Mouse (Mus musculus): ENCODE measurements around the gene Tcea2. TPM values are rescaled to one million over a fixed set of nuclear protein-coding genes. Genes with fewer than 3 reads are reported as not detected.
A peak's percentile ranks its signal among the peaks of the same experiment; 100 is the strongest.

Gene Tcea2
- polyA plus RNA-seq, 1 experiment = 4.4 TPM

GRCm38 (mm10) chr2:181695776-181696175, 15.7 kb downstream of the Tcea2 start:
- no peak overlapping the region for H3K4me3 ChIP-seq (ENCODE audit: insufficient read depth, low read length)
- no peak overlapping the region for H3K27ac ChIP-seq (ENCODE audit: insufficient read depth, low read depth, low read length)
- TF ChIP-seq POLR2A (IDR thresholded peaks at IDR 0.05; ENCODE audit: borderline replicate concordance, low read depth, low read length) (no peak), CTCF (IDR thresholded peaks at IDR 0.05; ENCODE audit: low read depth, low read length) (no peak)
- peaks cover 19% of the 10 kb centered on the region for H3K4me1 ChIP-seq (ENCODE audit: control insufficient read depth, insufficient read depth, low read length)

- Histone ChIP-seq H3K4me1 (ENCODE audit: control insufficient read depth, insufficient read depth, low read length) (peaks cover 9% of the 10 kb centered on the region), H3K4me3 (ENCODE audit: insufficient read depth, low read length) (no peak overlapping the region), H3K27ac (ENCODE audit: insufficient read depth, low read depth, low read length) (no peak overlapping the region)
- TF ChIP-seq CTCF (IDR thresholded peaks at IDR 0.05; ENCODE audit: low read depth, low read length) (no peak), POLR2A (IDR thresholded peaks at IDR 0.05; ENCODE audit: borderline replicate concordance, low read depth, low read length) (no peak)
Observed at GRCm38 (mm10) chr2:181696801-181697420, 16.8 kb downstream of the Tcea2 start.

GRCm38 (mm10) chr2:181698241-181698640, 18.1 kb downstream of the Tcea2 start, which contains the start of gene Lkaaear1:
Lkaaear1 (minus strand) TSS chr2:181698442.
- Histone ChIP-seq H3K27ac (ENCODE audit: insufficient read depth, low read depth, low read length) (no peak within 1 kb of the TSS), H3K4me3 (ENCODE audit: insufficient read depth, low read length) (no peak within 1 kb of the TSS), H3K4me1 (ENCODE audit: control insufficient read depth, insufficient read depth, low read length) (peaks cover 4% of the 10 kb centered on the region)
- TF ChIP-seq CTCF (IDR thresholded peaks at IDR 0.05; ENCODE audit: low read depth, low read length) (no peak), POLR2A (IDR thresholded peaks at IDR 0.05; ENCODE audit: borderline replicate concordance, low read depth, low read length) (no peak)

DNA sequence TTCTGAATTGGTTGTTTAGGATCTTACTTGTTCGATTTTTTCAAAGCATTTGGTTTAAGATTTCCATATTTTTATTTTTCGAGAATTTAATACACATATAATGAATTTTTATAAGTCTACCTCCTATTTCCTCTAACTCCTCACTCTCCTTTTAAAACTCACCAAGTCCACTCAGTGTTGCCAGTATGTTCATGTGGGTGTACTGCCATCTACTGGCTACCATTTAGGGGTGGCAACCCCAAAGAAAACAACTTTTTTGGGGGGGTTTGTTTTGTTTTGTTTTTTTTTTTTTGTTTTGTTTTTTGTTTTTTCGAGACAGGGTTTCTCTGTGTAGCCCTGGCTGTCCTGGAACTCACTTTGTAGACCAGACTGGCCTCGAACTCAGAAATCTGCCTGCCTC, 26.6 kb downstream of the Tcea2 start:
- Histone ChIP-seq H3K4me3 (ENCODE audit: insufficient read depth, low read length) (no peak overlapping the region), H3K4me1 (ENCODE audit: control insufficient read depth, insufficient read depth, low read length) (no peaks in the 10 kb centered on the region), H3K27ac (ENCODE audit: insufficient read depth, low read depth, low read length) (no peak overlapping the region)
- no peak for TF ChIP-seq CTCF (IDR thresholded peaks at IDR 0.05; ENCODE audit: low read depth, low read length)

DNA sequence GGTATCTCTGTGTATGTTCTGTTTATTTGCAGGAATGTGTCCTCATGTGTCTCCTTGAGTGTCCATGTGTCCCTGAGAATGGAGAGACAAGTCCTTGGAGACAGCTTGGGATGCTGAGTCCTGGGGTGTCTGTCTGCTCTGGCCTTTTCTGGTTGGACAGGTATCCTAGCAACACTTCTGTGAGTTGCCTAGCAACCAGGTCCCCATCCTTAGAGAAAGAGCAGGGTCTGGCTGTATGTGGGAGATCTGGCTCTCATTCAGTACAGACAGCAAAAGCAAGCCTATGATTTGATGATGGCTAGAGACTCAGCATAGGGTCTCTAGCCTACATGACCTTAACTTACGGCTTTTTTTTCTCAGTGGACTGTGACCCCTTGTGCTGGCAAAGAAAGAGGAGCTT, 33.6 kb downstream of the Tcea2 start:
- no peak overlapping the region for H3K27ac ChIP-seq (ENCODE audit: insufficient read depth, low read depth, low read length)
- TF ChIP-seq CTCF (IDR thresholded peaks at IDR 0.05; ENCODE audit: low read depth, low read length) = no peak
- TF ChIP-seq POLR2A (IDR thresholded peaks at IDR 0.05; ENCODE audit: borderline replicate concordance, low read depth, low read length) = no peak
- no peaks in the 10 kb centered on the region for H3K4me1 ChIP-seq (ENCODE audit: control insufficient read depth, insufficient read depth, low read length)
- no peak overlapping the region for H3K4me3 ChIP-seq (ENCODE audit: insufficient read depth, low read length)

DNA sequence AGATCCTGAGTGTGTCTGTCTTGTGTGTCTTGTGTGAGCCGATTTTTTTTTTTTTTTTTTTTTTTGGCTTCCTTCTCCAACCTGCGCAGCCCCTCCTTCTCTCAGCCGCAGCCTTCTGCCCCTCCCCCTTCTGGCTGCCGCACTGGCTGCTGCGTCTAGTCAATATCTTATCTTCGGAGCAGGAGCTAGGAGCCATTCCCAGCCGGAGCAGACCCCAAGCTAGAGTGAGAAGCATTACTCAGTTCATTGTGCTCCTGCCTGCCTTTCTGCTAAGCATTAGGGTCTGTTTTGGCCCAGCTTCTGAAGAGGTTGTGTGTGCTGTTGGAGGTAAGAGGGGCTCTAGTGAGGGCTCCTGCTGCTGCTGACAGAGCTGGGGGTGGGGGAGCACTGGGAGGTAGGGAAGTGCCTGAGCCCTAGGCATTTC, 34.8 kb downstream of the Tcea2 start, which contains the start of gene Oprl1:
TSS of gene Oprl1 (plus strand) at position 114 of the 424 bp plus-strand sequence.
- H3K27ac ChIP-seq (ENCODE audit: insufficient read depth, low read depth, low read length) = no peak within 1 kb of the TSS
- no peak for TF ChIP-seq CTCF (IDR thresholded peaks at IDR 0.05; ENCODE audit: low read depth, low read length)
- TF ChIP-seq POLR2A (IDR thresholded peaks at IDR 0.05; ENCODE audit: borderline replicate concordance, low read depth, low read length) = no peak
- no peaks in the 10 kb centered on the region for H3K4me1 ChIP-seq (ENCODE audit: control insufficient read depth, insufficient read depth, low read length)
- no peak within 1 kb of the TSS for H3K4me3 ChIP-seq (ENCODE audit: insufficient read depth, low read length)

DNA sequence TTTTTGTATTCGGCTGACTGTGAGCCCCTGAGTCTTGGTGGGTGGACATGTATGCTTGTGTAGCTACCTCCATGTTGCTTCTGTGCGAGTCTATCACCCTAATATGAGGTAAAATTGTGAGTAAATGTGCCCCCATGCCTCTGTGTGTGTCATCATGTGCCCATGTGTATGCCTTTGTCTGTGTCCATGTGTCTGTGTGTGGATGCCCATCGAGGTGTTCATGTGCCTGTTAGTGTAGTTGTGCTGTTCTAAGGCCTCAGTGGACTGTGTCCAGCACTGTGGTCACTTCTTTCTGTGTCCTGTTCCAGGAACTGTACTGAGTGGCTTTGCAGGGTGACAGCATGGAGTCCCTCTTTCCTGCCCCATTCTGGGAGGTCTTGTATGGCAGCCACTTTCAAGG, 35.3 kb downstream of the Tcea2 start:
- Histone ChIP-seq H3K4me1 (ENCODE audit: control insufficient read depth, insufficient read depth, low read length) (no peaks in the 10 kb centered on the region), H3K27ac (ENCODE audit: insufficient read depth, low read depth, low read length) (no peak overlapping the region), H3K4me3 (ENCODE audit: insufficient read depth, low read length) (no peak overlapping the region)
- TF ChIP-seq CTCF (IDR thresholded peaks at IDR 0.05; ENCODE audit: low read depth, low read length) (no peak), POLR2A (IDR thresholded peaks at IDR 0.05; ENCODE audit: borderline replicate concordance, low read depth, low read length) (no peak)

DNA sequence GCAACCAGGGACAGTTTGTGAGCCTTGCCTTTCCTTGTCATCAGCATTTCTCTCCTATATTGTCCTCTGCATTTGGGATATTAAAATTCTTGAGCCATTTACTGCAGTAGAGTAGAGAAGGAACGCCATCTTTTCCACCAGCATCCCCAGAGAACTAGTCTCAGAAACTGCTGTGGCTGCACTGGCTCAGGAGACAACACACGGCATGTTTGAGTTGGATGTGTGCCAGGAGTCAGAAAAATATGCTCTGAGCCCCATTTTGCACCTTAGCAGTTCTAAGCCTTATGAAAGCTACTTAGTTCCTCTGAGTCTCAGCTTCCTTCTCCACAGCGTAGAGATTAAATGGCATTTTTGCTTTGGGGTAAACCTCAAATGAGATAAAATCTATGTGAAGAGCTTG, 36.9 kb downstream of the Tcea2 start:
- Histone ChIP-seq H3K4me3 (ENCODE audit: insufficient read depth, low read length) (no peak overlapping the region), H3K4me1 (ENCODE audit: control insufficient read depth, insufficient read depth, low read length) (no peaks in the 10 kb centered on the region), H3K27ac (ENCODE audit: insufficient read depth, low read depth, low read length) (no peak overlapping the region)
- no peak for TF ChIP-seq POLR2A (IDR thresholded peaks at IDR 0.05; ENCODE audit: borderline replicate concordance, low read depth, low read length)

- TF ChIP-seq CTCF (IDR thresholded peaks at IDR 0.05; ENCODE audit: low read depth, low read length) (no peak), POLR2A (IDR thresholded peaks at IDR 0.05; ENCODE audit: borderline replicate concordance, low read depth, low read length) (no peak)
- H3K4me3 ChIP-seq (ENCODE audit: insufficient read depth, low read length) = no peak overlapping the region
- H3K27ac ChIP-seq (ENCODE audit: insufficient read depth, low read depth, low read length) = no peak overlapping the region
- H3K4me1 ChIP-seq (ENCODE audit: control insufficient read depth, insufficient read depth, low read length) = no peaks in the 10 kb centered on the region
Observed at GRCm38 (mm10) chr2:181720061-181720460, 40.0 kb downstream of the Tcea2 start.

DNA sequence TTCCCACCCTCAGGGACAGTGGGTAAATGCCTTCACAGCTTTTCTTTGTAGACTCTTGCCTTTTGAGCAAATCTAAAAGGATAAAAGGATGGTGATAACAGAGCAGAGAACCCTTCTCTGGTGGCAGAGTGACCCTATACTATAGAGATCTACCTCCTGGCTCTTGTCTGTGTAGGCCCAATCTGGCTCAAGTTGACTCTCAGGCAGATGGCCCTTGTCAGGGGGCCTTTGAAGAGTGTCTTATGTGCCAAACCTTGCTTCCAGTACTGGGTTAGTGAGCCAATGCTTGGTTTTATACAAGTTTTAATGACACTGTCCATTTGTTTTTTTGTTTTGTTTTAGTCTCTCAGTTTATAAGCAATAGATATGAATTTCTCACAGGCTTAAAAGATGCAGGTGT, 41.1 kb downstream of the Tcea2 start:
- H3K4me1 ChIP-seq (ENCODE audit: control insufficient read depth, insufficient read depth, low read length) = no peaks in the 10 kb centered on the region
- TF ChIP-seq CTCF (IDR thresholded peaks at IDR 0.05; ENCODE audit: low read depth, low read length) (no peak), POLR2A (IDR thresholded peaks at IDR 0.05; ENCODE audit: borderline replicate concordance, low read depth, low read length) (no peak)
- no peak overlapping the region for H3K27ac ChIP-seq (ENCODE audit: insufficient read depth, low read depth, low read length)

DNA sequence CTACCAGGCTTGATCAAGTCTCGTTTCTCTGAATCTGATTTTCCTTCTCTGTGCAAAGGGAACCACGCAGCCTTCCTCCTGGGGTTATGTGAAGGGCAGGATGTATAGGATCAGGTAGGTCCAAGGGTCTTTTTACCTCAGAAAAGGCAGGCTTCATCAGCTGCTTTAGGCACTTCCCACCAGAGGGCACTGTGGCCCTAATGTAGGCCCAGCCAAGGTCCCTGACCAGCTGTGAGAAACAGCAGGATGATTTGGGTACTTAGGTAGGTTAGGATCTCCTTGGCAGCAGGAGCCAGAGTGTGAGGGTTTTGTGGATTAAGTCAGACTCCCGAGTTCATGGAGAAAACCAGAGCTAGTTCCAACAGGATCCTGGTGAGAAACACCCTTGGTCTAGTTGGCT, 42.1 kb downstream of the Tcea2 start:
- Histone ChIP-seq H3K27ac (ENCODE audit: insufficient read depth, low read depth, low read length) (no peak overlapping the region), H3K4me1 (ENCODE audit: control insufficient read depth, insufficient read depth, low read length) (no peaks in the 10 kb centered on the region)
- TF ChIP-seq CTCF (IDR thresholded peaks at IDR 0.05; ENCODE audit: low read depth, low read length) = peak; percentile 41; the same call in 1 of the 2 replicates
- TF ChIP-seq POLR2A (IDR thresholded peaks at IDR 0.05; ENCODE audit: borderline replicate concordance, low read depth, low read length) = no peak

More for the DNA sequence above, 41.1 kb downstream of the Tcea2 start:
- no peak overlapping the region for H3K4me3 ChIP-seq (ENCODE audit: insufficient read depth, low read length)

More for the DNA sequence above, 42.1 kb downstream of the Tcea2 start:
- no peak overlapping the region for H3K4me3 ChIP-seq (ENCODE audit: insufficient read depth, low read length)

Measured in bone marrow macrophage, adult 2 months (primary cell).